Mouse (Mus musculus) left cerebral cortex, adult 9 months (tissue): ENCODE data around the gene Kif27.

Source experiments
- DNase-seq, 2 experiments: peaks; one replicate each; pipeline ENCODE4 v3.0.0; 2022; ENCODE audit warnings: low spot score in 2 of 2

Gene Kif27

DNA sequence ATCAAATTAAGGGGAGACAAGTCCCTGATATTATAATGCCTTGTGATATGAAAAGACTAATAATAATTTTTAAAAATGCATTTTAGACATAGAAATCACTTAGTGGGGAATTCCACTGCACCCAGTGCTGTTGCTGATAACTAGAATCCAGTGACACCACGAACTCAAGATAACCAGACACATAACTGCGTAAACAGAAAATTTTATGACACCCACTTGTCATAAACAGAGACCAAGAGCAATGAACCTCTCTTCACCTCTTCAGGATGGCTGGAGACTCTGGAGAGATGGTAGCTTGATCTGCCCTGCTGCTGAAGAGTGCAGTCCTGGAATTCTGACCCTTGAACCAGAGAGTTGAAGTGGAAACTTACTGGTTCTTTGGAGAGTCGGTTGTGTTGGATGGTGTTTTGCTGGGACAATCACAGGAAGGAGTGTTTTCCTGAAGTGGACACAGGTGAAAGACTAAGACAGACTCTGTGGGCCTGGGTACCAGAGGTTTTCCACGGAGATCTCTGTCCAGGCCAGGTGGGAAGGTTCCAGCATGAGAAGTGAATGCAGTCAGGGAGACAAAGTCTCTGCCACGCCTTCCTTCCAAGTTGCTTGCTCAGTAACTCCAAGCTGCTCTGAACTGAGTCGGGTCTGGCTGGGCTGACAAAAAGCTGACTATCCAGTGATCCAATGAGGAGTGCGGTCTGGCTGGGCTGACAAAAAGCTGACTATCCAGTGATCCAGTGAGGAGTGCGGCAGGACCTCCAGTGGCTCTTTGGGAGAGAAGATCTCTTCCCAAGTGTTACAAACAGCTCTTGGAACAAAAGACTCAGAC, 5.6 kb upstream of the Kif27 start:
- DNase-seq = no peak

DNA sequence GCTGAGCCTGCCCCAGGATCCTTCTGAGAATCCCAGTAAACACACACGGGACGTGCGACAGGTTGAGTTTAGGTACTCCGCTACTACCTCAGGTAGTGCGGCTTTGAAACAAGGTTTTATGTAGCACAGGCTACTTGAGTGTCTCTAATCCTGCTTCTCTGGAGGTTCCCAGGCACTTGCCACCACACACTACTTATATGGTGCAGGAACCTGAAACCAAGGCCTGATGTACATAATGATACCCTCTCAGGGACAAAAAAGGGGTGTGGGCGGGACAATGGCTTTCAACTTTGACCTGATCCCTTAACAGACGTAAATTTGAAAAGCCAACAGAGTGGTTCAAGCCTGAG, 357 bp upstream of the Kif27 start:
- no peak for DNase-seq

DNA sequence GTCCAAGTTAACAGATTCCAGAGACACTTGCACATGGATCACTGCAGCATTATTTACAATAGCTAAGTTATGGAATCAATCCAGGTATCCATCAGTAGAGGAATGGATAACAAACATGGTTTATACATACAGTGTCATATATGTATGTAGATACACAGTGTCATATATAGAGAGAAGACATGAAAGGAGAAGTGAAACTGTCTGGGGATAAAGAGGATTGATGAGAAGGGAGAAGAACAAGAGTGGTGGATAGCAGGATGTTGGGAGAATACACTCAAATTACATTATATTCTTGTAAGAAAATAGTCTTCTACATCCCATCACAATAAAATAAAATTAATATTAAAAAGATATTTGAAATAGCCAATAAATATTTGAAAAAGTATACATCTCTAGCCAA, 5.9 kb downstream of the Kif27 start:
- DNase-seq = no peak

DNA sequence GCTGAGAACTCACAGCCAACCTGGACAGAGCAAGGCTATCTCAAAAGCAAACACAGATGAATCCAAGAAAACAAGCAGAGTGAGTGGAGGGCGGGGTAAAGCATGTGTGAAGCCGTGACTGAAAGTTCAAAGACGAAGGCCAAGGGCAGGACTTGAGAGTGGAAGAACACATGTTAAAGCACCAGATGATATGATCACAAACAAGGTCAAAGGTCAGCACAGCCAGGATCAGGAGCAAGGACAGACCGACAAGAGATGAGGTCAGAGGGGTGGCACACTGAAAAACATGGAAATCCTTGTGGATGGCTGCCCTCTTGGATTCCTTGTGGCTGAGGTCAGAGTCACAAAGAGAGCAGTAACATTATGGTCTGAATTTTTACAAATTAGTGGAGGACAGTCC, 8.3 kb downstream of the Kif27 start:
- no peak for DNase-seq

DNA sequence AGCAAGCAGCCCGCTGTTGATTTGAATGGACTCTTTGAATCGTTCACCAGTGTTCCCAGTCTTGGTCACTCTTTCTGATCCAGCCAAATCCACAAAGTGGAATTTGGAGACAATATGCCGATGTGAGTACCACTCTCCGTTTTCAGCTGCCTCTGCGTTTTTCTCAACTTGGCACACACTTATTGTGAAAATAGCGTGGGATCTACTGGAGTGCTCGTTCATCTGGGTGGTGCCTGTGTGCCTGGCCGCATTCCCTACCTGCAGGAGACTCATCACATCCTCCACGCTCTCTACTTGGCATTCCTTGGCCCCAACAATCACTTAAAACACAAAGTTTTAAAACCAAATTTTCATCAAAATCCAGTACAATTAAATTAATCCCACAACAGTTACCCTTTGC, 14.4 kb downstream of the Kif27 start:
- DNase-seq = peak in 1 of 2 experiments; percentile 22

DNA sequence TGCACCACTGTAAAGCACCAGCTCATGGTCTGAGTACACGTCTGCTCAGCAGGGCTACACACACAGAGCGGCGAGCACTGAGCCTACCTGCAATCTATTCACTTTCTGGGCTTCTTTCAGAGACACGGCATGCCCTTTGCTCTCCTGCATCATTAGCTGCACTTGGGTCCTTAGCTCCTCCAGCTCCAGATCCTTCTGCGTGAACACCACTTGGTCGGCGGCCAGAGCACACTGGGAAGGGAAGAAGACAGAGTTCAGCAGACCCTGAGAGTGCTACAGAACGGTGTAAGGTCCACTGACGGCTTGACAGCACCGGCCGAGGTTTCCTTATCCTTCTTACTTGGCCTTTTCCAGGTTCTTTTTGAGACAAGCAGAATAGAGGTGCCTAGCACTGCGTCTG, 21.5 kb downstream of the Kif27 start:
- no peak for DNase-seq

DNA sequence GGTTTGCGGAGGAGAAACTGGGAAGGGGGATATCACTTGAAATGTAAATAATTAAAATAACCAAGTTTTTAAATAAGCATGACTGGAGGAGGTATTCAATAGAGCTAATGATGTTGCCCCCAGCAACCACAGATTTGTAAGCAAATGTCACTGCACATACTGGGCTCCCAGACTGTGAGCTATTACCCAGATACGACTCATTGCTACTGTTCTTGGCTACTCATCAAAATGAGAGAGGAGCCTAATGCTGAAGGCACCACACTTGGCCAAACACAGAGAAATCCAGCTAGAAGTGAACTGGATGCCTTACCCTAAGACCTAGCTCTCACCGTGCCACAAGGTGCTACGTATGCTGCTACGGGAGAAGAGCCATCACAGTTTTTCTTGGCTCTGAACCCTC, 24.8 kb downstream of the Kif27 start:
- DNase-seq = no peak

DNA sequence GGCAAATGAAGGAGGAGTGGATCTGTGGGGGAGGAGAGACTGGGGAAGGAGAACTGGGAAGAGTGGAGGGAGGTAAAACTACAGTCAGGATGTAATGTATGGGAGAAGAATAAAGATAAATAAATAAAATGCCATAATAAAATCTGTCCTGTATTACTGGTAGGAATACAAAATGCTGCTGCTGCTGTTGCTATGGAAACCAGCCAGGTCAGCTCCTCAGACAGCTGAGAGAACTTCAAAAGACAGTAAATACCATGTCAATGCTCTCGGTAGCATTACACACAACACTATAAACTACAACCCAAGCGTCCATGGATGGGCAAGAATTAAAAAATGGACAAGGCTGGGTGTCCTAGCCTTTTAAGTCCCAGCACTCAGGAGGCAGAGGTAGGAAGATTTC, 41.2 kb downstream of the Kif27 start:
- no peak for DNase-seq

DNA sequence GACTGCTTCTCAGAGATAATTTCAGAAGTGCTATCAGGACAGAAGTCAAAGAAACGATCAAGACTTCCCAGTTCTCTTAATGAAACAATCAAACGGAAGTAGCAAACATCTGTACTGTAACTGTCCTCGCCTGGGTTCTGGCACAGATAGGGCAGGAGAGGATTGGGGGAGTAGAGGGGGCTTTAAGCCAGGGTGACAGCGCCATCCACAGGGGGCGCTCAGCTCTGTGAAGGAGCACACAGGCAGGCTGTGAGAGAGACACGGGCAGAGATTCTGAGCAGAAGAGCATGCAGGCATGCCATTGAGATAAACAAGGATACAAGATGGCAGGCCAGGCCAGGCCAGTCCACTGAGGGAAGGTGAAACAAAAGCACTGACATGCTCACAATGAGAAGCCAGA, 43.9 kb downstream of the Kif27 start:
- DNase-seq = no peak

DNA sequence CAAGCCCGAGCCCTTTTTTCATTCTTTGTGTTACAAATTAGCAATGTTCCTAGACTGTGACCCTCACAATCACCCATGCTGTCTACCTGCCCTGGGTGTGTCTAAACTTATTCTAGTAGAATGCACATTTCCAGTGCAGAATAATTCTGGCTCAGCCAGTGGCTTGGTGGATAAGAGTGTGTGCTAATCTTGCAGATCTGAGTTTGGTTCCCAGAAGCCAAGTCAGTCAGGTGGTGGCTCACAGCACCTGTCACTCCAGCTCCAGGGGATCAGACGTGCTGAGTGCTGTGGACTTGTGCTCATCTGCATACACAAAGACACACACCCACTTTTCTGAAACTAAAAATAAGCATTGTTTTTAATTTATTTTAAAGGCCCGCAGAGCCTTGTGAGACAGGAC, 45.2 kb downstream of the Kif27 start:
- no peak for DNase-seq

DNA sequence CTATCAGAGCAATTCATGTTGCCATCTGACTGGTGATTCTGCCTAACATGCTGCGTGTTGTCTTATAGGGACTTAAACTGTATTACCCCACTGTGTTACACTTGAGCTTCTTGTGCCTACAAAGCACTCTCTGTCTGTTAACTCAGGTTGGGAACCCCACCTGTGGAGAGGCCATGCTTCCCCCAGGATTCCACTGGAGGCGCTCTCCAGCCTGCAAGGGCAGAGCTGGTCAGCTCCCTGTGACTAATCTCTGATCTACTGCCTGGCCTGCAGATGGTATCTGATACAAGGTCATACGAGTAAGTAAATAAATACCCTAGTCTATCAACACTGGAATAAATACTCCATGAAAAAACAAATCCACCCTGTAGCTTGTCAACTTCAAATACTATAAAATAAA, 47.6 kb downstream of the Kif27 start:
- no peak for DNase-seq

DNA sequence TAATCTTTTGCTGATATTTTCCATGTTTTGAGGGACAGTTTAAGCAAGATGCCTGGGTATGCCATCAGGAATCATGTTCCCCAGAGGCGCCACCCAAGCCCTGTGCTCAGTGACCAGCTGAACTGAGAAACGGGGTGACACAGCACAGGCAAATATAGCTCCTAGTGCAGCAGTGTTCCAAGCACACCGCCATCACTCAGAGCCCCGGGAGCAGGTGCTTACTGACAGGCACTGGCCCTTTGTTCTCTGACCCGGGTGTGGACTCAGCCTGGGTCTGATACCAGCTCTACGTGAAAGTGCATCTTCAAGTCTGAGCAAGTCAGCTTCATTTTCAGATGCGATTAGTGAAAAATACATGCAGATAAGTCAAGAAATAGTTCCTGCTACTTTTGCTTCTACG, 49.4 kb downstream of the Kif27 start:
- DNase-seq = no peak

DNA sequence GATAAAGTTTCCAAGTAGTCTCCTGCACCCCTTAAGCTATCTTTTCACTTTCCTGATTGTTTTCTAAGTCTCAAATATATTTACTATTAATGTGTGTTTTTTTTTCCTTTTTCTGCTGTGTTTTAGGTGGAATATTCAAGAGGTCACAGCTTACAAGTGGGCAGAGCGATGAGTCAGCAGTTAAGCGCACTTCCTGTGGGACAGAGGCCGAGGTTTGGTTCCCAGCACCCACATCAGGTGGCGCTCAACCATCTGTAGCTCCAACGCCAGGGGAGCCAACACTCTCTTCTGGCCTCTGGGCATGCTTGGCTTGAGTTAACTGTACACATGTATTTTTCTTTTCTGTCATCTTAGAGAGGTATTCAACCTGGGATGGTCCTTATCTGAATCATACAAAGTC, 51.5 kb downstream of the Kif27 start:
- no peak for DNase-seq

DNA sequence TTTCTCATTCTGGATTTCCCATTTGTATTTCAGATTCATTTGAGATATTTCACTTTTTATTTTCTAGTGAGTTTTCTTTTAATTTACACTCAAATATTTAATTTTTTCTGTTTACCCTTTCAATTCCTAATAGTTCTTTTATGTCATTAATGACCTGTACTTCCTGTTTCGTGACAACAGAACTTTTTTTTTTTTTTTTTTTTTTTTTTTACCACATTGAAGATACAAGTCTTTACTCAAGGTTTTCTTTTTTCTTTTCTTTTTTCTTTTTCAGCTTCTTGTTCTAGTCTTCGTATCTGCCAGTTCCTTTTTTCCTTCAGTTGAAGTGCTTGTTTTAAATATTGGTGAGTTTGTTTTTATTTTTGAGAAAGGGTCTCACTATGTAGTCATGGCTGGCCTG, 53.7 kb downstream of the Kif27 start:
- no peak for DNase-seq

DNA sequence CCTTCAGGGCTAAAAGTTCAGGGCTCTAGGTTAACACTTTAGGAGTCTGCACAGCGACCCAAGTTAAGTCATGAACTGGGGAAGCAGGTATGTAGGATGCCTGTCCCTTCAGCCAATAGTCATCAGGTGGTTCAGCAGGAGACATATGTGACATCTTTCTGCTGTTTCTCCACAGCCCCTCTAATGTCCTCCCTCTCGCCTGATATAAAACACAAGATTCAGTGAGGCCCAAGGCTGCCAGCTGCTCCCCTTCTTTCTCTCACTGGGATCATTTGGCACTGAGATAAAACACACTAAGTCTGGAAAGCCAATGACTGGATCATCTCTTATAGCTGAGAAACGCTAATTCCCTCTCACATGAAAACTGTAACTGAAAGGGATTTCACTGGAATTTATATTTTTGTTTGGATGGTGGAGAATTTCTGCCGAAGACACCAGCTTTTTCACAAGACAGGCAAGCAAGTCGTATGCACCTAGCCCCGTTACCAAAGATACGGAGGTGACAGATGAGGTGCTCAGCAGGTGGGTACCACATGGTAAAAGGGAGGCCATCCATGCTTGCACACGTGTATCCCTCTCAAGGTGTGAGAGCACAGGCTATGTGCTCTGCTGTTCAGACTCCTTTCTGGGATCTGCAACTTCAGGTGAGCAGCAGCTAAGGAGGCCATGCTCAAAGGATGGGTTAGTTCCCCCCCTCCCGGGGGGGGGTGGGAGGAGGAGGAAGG, 56.3 kb downstream of the Kif27 start:
- DNase-seq = no peak

DNA sequence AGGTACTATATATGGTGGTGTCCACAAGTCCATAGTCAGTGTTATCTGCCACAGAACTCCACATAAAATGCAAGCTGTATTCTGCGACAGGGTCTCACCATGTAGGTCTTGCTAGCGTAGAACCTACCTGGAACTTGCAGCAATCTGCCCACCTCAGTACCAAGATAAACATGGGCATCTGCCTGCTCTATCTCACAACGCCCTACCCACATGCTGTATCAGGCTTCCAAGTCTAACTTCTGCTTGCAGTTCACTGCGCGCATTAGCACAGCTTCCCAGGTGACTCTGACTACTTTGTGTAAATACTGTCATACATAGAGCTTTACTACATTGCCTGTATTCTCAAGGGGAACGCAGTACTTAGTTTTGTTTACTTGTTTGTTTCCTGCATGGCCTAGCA, 57.0 kb downstream of the Kif27 start:
- no peak for DNase-seq

DNA sequence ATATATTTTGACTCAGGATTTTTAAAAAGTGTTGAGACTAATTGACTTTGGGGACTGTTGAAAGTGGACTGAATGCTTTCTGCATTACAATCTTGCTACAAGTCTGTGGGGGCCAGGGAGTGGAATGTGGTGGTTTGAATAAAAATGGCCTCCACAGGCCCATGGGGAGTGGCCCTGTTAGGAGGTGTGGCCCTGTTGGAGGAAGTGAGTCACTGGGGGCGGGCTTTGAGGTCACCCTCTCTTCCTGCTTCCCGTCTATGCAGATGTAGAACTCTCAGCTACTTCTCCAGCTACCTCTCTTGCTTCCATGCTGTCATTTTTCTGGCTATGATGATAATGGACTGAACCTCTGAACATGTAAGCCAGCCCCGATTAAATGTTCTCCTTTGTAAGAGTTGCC, 60.2 kb downstream of the Kif27 start:
- DNase-seq = no peak

DNA sequence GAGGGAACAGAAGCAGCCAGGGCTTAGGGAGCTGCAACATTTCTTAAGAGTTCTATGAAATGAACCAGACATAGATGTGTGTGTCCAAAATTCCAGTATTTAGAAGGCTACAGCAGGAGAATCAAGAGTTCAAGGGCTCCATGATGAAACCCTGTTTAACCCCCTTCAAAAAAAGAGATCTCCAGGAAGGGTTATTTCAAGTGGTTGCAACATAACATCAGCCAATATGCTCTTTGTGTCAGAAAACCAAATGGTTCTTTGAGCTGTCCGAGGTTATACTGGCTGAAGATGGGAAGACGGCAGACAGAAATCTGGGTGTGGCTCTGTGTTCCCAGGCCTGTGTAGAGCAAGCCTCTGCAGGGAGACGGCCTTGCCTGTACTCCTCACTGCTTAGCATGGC, 63.3 kb downstream of the Kif27 start:
- no peak for DNase-seq

DNA sequence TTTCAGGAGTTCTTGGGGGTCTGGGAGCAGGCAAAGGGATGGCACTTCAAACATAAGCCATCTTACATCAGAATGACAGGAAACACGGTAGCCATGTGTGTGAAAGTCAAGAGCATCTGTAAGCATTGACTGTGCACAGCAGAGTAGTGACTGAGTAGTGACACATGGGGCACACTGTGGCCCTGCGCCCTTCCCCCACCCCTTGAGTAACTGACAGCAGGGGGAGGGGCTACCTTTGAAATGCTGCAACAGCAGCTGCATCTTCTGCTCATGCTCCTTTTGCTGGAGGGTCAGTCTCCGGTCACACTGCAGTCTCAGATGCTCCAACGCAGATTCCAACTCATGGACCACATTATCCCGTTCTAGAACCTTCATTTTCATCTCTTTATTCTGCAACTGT, 66.1 kb downstream of the Kif27 start:
- DNase-seq = no peak

DNA sequence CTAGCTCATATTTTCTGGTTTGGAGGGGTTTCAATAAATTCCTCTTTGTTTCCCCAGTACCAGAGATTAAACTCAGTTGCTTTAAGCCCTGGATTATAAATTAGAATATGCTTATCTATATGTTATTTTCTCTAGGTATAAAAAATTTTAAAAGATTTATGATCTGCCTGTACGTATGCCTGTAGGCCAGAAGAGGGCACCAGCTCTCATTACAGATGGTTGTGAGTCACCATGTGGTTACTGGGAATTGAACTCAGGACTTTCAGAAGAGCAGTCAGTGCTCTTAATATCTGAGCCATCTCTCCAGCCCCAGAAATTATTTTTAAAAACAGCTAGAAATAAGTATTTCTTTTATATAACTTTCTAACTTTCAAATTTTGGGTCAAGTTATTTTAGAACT, 69.6 kb downstream of the Kif27 start:
- no peak for DNase-seq

DNA sequence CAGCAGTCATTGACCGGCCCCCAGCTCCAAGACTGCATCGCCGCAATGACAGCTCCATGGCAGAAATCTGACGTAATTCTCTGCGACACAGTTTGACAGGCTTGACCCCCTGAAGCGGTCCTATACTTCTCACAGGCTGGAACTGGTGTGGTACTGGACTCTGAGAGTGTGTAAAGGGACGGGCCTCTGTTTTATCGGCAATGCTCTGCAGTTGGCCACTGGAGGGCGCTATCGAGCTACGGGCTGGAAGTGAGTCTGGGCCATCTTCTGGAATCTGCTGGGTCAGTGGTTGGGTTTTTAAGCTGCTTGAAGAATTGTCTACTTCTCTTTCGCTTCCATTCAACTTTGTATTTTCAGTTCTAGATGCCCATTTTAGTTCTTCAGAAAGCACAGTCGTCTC, 71.1 kb downstream of the Kif27 start:
- DNase-seq = peak in 1 of 2 experiments; percentile 62

DNA sequence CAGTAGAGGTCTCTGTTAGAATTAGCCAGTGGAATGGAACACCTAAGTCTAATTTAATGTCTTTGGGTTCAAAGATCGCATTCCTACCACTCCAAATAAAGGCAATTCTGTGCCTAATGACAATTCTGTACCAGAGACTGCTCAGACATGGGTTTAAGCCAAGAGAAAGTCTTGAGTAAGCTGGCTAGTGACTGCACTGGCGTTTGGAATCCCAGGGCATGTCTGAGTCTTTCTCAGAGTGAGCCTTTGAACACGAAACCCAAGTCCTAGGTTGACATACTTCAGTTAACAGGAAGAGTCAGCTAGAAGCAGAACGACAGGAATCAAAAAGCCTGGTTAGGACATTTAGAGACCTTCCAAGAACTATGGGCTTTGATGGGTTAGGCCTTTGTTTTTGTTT, 75.5 kb downstream of the Kif27 start:
- no peak for DNase-seq

DNA sequence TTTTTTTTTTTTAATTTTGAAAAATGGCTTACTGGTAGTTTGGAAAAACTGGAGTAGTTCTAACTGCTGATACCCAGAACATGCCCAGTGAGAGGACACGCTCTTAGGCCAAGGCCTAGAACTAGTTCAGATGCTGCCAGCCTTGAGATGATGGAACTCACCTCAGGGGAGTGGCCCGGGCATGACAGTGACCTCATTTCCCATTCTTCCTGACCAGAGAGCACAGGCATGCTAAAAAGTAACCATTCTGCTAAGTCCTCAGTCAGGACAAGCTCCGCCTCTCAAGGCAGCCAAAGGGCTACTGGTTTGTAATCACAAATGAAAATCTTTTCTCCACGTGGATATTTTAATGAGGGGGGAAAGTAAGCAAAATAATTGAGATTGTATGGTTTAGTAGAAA, 77.0 kb downstream of the Kif27 start:
- DNase-seq = no peak

DNA sequence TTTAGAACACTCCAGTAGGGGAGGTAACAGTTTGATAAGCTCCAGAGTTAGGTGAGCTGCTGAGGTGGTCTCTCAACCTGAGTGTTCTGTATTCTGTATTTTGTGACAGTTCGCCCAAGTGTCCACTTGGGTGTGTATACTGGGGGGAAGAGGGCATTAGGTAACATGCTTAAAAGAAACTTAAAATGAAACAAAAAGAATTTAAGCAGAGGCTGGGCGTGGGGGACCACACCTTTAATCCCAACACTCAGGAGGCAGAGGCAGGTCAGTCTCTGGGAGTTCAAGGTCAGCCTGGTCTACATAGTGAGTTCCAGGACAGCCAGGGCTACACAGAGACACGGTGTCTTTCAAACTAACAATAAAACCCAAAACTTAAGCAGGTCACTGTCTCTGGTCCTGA, 78.4 kb downstream of the Kif27 start:
- no peak for DNase-seq
